Mouse (Mus musculus) cerebellum, adult 11-12 months (tissue): Measurements from ENCODE around the gene Wars2.

ENCODE experiments used
- DNase-seq: peaks from one replicate; pipeline ENCODE4 v3.0.0; 2022

Gene Wars2

DNA sequence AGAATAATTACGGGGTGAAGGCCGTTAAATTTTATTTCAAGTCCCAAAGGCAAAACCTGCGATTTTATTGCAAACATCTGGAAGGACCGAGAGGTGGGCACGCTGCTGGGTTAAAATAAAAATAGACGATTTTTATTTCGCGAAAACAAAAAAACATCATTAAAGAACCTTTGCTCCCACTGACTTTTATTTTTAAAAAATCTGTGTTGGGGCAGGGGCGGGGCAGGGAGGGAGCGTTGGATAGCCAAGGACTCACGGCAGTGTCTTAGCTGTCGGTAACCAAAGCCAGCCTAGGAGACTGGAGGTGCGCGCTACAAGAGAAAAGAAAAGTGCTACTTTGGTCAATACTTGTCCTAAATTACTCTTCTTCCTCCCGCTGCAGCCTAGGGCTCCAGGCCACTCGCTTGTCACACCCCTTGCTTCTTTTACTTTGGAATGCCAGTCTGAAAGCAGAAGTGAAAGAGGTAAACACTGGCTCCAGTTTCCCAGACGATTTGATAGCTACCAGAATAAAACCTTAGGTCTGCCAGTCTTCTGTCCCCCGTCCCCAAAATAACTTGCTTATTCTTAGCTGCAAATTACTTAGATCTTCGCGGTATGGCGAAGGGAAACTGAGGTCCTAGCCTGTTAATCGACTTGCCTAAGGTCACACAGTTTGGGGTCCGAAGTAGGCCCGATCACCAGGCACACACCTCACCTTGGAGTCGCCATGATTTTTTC is 108.1 kb downstream of the Wars2 start:
- no peak for DNase-seq

DNA sequence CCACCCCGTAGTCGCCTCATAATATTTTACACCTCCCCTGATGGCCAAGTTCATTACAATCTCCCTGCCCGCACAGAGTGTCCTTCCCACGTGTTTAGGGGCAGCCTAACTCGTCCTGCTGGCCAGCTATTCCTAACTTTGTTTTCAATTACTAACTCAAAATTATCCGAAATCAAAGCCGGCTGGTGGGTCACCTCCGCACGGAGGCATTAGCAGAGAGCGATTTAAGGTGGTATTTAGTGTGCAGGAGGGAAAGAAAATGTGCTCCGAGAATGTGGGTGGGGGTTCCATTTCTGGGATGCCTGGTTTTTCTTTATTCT is 108.6 kb downstream of the Wars2 start:
- DNase-seq = no peak

DNA sequence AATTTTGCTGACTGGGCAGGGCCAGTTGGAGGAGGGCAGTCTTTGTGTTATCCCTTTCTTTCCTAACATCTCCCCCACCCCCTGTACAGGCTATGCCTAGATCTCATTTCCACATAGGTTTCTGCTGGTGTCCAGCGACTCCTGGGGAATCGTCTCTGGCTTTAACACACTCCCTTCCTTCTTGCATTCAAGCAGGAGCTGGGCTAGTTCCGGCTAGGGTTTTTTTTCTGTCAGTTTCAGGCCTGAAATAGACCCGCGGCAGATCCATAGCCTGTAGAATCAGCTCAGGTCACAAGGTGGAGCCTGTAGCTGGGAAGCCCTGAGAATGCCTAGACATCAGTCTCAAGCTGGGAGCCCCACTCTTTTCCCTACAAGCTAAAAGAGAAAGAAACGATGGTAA is 109.0 kb downstream of the Wars2 start:
- DNase-seq = no peak

DNA sequence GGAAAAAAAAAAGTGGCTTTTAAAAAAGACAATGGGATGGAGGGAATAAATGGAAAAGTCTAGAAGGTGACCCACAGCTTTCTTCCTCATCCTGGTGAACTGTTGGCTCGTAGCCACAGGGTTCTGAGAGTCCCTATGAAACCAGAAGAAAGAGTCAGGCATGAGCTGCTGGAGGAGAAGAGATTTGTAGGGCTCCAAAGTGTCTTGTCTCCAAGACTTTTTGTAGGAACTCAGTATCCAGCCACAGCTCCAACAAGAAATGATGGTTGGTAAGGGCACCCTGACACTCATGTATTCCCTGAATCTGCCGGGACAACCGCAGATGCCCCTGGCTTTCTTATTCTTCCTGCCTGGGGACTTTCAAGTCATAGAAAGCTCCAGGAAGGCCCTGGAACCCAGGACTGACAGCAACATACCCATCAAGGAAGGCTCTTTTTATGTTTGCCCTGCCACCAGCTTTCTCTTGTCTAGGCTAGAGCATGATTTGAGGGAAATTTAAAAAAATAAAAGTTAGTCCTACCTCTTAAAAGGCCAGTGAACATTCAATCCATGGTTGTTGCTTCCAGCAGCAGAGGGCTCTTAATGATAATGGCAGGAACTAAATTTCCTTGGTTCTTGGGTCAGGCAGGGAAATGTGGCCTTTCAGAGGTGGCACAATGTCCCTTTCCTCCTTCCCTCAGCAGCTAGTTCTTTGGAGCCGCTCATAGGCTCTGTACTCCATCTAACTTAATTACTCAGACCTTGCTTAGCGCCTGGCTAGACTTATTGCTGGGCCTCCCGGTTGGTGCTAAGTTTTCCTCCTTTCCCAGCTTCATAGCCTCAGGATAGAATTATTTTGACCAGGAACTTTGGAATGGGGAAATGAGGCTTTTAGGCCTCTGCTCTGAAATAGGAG is 110.7 kb downstream of the Wars2 start:
- DNase-seq = no peak

DNA sequence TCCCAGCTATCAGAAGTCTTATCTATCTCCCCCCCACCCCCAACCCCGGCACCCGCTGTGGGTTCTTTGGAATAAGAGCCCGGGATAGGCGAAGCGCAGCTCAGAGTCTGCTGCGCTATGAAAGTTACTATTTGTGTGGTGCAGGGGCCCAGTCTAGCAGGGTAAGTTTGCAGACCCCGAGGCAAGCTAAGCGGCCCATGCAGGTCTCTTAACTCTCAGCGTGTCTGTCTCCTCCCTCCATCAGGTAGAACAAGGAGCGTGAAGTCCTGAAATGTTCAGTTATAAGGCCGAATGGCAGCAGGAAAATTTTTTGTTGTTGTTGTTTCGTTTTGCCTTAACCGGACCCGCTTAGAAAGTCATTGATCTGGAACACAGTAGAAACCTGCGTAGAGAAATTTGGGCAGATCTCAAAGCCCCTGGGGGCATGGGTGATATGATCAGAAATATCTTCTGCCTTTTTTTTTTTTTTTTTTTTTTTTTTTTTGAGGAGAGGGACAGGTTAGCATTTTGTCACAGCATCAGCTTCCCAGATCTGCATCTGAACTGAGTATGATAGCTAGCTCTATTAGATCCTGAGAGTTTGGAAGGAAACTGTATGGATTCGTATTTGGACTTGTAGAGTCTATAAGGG is 111.7 kb downstream of the Wars2 start:
- DNase-seq = no peak

DNA sequence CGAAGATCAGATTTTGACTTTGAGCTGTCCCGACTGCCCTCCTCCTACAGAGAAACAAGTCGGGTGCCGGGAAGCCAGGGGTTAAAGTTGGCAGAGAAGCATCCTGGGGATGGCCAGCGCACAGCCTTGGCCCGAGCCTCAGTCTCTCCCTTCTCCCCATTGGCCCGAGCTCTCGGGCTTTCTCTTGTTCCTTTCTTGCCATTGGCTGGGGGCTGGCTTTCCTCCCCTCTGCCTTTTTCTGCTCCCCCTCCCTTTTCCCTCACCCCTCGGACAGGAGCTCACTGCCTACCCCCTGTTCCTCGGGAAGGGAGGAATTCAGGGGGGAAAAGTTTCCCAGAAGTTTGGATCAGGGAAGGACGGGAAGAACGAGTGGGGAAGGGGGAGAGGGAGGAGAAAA is 112.2 kb downstream of the Wars2 start:
- no peak for DNase-seq

DNA sequence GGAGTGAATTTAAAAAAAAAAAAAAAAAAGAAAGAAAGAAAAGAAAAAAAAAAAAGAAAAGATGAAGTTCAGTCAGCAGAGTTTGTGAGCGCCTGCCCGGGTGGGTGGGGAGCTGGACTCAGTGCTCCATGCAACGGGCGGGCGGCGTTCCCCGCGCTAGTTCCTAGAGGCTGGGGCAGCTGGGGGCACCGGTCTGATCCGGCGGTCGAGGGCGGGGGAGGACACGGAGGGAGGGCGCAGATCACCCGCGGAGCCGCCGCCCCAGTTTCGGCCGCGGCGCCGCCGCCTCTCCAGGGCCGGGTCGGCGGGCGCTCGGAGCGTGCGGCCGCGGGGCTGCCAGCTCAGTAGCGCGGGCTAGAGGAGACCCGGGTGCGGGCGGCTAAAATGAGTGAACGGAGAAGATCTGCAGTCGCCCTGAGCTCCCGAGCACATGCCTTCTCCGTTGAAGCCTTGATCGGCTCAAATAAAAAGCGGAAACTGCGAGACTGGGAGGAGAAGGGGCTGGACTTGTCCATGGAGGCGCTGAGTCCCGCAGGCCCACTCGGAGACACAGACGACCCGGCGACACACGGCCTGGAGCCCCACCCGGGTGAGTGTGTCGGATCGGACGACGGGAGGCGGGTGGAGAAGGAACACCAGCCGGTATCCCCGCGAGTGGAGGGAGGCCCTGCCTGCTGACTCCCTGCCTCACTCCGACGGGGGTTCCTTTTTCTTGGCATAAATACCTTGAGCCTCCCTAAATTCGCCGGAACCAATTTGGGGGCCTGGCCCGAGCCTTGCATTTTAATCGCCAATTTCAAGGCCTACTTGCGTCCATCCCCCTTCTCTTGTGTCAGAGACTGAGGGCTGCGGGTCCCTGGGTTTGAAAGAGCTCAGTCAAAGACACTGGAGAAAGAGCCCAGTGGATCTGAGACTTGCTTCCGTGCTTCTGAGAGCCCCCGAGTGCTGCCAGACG is 112.9 kb downstream of the Wars2 start:
- no peak for DNase-seq

DNA sequence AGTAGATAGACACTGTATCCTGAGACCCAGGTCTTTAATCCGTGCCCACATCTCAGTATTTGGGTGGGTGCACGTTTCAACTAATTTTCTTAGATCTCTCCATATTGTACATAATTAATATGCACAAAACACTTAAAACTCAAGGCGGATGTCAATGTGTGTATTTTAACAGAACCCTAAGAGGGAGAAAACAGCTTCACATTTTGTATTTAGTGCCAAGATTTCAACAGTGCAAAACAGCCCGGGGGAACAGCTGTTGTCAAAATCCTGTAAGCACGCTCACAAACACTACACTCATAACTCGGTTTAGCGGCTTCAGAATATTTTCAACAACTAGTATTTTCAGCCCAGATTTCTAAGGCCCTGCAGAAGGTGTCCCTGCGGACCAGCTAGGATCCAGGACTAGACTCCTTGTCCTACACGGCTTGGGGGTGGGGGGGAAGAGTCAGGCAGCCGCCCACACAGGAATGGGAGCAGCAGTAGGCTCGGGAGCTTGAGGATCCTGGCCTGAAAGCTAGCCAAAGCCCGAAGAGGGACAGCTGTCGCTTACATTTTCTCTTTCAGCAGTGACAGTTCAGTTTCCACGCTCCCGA is 113.8 kb downstream of the Wars2 start:
- no peak for DNase-seq

DNA sequence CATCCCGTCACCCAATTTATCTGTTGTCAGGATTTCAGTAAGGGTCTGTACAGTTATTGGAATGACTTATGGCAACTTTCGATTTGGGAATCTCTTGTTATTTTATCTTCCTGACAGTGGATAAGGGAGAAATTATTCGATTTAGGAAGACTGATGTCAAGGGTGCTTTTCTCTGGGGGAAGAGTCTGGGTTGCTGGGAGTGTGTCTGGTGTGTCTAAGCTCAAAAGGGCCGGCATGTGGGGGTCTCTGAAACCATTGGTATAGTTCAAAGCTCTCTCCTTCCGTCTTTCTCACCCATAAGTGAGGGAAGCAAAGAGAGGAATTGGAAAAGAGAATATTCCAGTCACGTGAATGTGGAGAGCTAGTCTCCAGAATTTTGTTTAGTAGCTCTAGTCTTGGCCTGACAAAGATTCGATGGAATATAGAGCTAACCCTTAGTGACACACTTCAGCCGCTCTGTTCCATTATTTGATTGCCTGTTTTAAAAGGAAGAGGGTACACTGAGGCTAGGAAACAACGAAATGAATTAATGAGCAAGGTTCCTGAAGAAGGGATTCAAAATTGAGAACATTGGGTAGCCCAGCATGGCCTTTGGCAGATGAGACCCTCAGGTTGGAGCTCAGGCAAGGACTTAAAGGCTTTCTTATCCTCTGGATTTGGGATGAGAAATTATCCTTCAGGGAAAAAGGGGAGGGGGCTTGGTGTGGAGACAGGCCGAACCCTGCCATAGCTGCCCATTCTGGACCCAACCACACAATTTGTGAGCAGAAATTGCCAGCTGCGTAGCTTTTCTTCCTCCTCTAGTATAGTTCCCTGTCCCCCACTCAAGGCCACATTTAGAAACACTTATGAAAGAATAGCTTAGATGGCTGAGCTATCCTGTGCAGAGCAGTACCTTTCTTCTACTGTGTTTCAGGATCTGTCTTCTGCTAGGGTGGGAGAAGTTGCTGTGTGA is 114.8 kb downstream of the Wars2 start:
- no peak for DNase-seq

DNA sequence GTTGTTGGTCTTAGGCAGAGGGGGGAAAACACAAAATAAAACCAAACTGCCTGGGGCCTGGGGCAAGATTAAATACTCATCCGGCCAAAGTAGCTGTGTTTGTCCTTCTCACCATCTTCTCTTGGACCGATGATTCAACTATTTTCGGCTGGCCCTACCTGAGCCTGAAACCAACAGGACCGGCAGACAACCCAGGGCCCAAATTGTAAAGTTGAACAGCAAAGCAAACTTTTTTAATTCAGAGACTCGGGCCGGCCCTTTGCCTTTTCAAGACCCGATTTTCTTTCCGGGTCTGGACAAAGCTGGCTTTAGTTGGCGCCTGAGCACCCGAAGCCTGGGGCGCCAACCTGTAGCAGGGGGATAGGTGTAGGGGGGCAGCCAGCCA is 115.5 kb downstream of the Wars2 start:
- DNase-seq = no peak

DNA sequence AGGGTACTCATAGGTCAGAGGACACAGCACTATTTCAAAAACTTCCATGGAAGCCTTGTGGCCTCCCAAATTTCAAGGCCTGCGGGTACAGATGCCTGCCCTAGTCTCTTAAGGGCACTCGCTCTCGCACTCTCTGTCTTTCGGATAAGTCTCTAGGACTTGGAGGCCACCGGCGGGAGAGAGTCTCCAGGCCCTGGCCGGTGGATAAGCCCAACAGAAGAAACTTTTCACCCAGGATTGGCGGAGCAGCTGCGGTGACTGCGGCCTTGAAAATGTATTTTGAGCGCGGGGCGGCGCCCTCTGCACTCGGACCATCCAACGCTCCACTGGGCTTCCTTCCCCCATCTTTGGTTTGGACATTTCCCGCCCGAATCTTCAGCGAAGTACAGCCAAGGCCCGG is 115.9 kb downstream of the Wars2 start:
- no peak for DNase-seq

DNA sequence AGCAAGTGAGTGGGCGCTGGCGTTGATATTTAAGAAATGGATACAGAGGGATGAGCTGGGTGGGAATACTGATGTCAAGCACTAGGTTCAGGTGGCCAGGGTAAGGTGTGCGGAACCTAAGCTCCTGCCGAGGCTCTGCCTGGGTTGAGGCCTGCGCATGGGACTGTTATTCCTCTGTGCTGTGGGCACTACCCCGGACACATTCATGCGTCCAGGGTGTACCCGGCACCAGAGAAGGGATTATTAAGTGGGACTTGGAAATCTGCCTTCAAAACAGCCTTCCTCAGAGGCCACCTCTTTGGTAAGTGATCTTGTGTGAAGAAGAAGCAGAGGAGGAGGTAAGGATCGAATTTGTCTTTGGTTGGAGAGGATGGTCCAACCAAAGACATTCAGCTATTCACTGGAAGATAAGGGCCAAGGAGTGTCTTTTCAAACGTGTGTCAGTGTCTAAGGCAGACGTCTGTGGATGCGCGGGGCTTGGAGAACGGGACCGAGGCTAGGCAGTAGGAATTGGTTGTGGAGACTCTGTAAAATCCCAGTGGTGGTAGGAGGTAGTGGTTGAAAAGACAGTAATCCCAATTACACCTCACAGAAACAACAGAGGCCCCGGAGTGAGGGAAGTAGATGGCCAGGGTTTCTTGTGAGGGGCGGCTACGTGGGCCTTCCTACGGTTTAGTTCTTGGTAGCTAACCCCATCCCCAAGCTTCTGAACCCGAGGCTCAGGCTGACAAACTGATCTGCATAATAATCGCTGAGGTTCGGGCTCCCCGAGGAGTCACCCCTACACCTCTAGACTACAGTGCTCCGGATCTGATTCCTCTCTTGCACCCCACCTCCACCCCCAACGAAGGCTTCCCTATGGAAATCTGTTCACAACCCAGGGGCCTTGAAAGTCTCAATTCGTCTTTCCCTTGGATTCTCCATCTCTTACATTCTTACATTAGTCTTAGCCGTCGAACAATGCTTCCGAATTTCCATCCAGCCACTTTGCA is 117.0 kb downstream of the Wars2 start:
- DNase-seq = no peak

DNA sequence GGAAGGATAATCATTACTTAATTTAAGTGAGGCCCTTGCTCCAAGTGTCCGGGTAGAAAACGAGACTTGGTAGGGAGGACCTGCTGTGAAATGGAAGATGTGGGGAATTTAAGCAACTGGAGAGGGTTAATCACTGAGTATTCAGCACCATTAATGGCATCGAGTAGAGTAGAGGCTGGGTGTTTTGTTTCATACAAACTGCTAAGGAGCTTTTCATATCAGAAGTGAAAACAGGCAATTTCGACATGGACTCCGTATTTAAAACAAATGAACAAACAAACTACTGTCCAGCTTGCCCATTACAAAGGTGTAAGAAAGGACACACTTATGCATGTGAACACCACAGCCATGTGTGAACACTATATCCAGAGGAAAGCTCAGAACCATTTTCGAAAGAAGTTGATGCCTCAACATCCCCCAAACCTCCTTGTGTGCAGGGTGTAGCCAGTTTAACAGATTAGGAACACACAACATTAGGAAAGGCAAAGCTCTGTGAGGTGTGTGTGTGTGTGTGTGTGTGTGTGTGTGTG is 118.9 kb downstream of the Wars2 start:
- no peak for DNase-seq

DNA sequence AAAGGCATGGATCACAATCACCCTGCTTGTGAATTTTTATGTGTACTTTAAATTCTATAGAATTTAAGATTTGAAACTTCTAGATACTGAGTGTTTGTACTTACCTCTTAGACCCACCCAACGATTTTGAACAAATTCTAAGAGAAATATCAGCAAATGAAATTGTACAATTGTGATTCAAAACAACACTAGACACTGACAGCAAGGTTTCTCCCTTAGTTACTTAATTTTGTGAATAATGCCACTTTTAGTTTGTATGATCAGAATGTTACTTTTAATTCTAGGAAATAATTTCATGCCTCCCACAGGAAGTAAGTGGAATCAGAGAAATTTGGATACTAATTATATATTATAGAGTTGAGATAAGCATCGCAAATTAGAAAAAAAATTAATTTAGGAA is 119.5 kb downstream of the Wars2 start:
- no peak for DNase-seq

DNA sequence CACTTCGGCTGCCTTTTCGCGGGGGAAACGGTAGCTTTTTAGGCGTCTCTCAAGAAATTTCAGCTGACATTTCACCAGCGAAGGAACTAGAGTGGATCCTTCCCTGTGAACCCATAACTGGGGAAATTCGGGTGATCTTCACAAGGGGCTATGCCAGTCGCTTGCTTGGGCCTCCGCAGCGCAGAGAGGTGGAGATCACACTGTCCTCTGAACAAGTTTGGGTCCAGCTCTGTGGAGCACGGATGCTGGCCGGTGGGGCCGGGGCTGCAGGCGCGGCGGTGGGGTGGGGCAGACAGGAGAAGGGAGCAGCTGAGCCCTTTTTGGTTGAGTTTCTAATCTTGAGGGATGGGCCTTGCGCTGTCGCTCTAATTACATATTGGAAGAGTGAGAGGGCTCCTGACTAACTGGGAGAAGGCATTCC is 120.5 kb downstream of the Wars2 start:
- no peak for DNase-seq

DNA sequence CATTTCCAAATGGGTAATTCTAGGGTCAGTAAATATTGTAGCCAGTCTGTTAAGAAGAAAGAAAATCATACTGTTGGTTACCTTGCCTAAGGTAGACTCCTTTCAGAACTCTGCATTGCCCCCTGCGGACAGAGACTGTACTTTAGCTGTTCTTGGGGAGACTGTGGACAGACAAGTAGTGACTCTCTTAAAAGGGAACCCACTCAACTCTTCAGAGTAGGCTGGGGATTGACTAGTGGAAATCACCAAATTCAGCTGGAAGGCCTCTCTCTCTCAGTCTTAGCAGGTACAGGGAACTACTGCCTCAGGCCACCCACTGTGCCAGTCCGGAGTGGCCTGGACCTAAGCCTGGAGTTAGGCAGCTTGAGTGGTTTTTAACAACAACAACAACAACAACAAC is 121.1 kb downstream of the Wars2 start:
- no peak for DNase-seq

DNA sequence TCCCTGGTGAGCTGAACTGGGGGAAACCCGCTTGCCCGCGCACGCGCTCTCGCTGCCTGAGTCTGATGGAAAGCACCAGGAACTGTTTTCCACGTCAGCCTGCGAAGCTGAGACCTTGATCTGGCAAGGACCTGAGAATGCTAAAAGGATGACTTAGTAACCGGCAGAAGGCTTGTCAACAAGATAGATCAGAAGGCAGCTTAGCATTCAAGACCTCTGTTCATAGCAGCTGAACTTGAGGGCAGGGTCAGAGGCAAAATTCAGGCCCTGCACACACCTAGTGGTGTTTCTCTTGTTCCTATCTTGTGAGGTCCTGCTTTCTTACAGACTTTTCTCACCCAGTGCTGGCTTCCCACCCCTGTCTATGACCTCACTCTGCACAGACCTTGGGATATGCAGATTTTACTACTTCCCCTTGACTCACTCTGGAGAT is 122.6 kb downstream of the Wars2 start:
- no peak for DNase-seq

DNA sequence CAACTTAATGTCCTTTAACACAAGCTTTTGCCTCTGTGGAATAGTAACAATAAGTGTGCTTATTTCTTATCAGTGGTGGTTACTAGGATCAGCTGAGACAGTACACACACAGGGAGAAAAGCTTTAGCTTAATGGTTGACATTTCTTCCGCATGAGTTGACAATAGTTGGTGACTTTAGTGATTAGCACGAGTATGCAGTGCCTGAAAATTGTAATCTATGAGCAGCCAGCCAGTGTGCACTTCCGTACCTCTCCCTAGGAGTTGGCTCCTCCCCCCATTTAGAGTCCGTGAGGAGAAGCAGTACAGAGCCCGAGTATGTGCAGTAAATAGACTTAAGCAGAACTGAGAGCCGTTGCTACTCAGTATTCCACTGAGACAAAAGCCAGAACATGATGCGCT is 123.8 kb downstream of the Wars2 start:
- DNase-seq = no peak

DNA sequence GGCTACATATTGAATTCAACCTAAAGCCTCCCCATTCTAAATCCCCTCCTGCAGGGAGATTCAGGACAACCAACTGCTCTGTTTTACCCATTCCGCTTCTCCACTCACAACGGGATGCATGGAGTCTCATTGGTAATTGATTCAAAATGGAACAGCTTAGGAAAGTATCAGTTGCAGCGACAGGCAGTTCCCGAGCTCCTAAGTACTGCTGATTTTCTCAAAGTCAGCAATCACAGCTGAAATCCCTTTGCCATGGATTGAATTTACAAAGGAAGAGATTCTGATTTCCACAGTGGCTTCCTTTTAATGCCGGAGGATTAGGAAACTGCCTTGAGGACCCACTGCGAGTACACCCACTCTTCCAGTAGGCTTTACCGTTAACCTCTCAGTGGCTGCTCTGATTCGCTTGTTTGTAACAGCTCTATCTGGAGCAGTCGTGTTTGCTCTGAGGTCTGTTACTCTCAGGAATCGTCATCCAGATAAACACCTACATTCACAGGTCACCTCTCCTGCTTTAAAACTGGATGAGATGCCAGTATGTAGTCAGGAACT is 126.0 kb downstream of the Wars2 start:
- no peak for DNase-seq
